Mouse (Mus musculus) brain, embryonic 18.5 days (tissue): Measurements from ENCODE around the gene Smarcc2.

Source experiments
- DNase-seq: peaks from one replicate; pipeline ENCODE4 v3.0.0-alpha.2; 2012; ENCODE audit warnings: low read depth, low spot score

The Smarcc2 gene

DNA sequence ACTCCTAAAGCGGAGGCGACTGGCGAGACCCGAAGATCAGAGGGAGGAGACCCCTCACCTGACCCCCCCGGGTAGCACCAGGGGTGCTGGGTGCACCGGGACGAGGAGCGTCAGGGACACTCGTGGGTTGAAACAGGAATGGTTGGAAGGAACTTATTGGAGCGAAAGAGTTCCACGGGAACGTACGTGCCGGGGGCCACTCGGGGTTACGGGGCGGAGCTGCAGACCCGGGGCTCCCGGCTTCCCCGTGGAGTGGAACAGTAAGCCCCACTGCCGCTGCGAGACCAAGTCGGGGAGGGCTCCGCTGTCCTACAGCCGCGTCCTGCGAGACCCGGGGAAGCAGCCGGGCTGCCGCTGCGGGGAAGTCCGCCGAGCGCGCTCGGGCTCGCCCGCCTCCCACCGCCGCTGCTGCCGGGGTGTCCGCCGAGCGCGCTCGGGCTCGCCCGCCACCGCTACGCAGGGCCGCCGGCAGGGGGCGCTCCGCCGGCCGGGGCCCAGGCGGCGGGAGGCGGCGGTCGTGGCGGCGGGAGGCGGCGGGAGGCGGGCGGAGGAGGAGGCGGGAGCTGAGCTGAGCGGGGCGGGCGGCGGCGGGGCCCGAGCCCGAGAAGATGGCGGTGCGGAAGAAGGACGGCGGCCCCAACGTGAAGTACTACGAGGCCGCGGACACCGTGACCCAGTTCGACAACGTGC, at the start of gene Smarcc2:
TSS of gene Smarcc2 (plus strand) at position 530 of the 690 bp plus-strand sequence.
- DNase-seq: peak; percentile 55

DNA sequence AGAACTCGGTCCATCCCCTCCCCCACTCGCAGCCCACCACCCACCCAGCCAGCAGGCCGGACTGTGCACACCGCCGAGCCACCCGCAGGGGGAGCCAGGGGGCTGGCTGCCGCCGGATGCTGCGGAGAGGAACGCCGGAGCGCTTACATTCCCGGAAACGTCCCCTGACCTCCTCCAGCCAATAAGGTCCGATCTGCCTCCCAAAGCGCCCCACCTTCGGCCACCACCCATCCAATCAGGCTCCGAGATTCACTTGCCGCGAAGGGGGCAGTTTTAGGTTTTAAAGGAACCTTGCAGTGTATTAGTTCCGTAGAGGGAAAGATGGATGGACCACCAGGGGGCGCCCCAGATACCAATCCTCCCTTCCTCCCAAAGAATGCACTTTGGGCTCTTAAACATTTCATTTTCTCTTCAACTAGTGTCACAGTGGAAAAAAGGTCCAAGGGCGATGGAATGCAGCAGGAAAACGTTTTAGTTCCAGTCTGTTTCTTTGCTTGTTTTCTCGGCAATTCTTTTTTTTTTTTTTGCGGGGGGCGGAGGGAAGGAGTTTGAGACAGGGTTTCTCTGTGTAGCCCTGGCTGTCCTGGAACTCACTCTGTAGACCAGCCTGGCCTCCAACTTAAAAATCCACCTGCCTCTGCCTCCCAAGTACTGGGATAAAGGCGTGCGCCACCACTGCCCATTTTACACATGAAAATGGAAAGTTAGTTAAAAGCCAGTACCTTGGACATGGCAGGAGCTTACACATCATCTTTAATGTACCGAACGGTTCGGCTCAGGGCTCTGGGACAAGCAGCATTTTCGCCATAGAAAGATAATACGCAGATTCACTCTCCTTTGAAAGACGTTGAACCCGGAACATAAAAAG, 49.1 kb upstream of the Smarcc2 start:
- DNase-seq: peak; percentile 97

DNA sequence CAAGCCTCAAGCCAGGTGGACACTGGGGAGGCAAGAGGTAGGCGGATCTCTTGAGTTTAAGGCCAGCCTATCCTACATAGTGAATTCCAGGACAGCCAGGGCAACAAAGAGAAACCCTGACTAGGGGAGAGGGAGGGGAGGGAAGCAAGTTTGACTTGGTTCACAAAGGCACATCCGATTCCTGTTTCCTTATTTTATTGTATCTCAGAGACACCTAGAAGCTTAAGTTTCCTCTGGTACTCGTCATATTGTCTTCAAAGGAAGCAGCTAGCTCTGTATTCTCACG, 48.5 kb upstream of the Smarcc2 start:
- no peak for DNase-seq

DNA sequence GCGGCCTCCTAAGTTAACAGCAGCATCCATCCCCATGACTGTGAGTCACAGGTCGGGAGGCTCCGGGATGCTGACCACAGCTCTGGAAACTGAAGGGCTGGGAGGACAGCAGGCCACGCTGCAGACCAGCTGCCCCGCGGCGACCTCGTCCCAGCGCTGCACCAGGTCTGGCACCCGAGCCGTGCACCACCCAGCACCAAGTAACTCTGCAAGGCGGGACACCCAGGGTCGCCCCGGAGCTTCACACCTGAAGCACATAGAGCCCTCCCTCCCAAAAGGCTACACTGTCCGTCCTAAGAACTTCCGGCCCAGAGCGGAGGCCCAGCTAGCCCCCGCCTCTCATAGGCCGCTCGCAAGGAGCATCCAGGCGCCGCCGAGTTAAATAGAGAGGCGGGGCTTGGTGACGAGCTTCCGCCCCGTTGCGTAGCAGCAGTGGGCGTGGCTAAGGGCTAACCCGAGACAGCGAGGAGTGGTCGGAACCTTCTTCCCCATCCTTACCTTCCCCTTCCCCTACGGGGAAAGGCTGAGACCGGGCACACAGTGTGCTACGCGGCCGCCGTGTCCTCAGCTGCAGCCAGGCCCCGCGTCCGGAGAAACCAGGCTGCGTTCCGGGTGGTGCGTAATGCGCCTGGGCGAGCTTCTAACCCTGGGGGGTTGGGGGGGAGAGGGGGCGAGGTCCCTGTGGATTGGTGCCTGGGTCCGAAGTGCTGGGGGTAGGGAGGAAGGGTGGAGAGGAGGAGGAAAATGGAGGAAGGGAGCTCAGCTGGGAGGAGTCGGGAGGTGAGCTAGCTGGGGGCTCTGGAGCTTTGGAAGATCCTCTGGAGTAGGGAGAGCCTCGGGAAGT, 47.6 kb upstream of the Smarcc2 start, which contains the start of the genes Nabp2 and Rnf41:
TSS of gene Nabp2 (minus strand) at position 282 of the 844 bp plus-strand sequence.
TSS of gene Rnf41 (plus strand) at position 447 of the 844 bp plus-strand sequence.
- DNase-seq: peak; percentile 90

DNA sequence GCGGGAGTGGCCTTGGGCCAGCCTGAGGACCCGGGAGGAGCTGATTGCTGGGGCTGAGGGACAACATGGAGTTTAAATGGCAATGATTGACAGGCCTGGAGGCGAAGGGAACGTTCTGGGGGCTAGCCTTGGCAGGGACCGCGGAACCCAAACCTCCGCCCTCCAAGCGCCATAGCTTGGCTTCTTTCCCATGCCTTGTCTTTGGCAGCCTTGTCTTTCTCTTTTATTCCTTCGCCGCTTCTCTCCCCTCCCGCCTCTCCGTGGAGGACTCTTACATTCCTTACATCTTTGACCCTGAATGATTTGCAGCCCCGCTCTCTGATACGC, 47.0 kb upstream of the Smarcc2 start:
- DNase-seq: no peak

DNA sequence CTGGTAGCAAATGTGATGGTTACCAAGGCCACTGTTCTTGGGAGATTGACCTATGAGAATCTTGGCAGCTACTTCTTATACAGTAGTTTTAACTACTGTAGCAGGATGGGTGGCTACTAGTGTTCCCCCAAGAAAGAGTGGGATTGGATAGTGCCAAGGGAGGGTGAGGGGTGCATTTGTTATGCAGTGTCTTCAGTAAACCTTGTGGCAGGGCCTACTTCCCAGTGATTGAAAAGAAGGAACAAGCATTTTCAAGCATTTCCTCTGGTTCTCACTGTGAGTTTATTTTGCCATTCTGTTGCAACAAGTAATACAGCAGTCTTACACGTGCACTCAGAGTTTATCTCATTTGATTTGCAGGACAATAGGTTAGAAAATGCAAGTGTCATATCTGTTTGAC, 46.5 kb upstream of the Smarcc2 start:
- DNase-seq: no peak

DNA sequence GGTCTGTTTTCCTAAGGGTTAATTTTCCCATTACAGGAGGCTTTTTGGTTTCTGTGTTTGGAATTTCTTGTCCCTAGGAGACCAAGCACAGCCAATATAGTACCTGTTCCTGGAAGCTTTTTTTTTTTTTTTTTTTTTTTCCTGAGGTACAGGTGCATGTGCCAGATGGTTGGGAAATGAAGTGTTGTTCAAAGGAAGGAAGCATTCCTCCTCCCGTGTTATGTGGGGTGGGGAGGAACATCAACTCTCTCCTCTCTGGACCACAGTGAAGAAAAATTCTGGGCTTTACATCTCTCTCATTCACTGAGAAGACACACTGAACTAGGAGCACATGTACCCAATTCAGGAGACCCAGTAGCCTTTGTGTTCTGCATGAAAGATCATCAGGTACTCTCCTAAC, 46.0 kb upstream of the Smarcc2 start:
- DNase-seq: no peak

DNA sequence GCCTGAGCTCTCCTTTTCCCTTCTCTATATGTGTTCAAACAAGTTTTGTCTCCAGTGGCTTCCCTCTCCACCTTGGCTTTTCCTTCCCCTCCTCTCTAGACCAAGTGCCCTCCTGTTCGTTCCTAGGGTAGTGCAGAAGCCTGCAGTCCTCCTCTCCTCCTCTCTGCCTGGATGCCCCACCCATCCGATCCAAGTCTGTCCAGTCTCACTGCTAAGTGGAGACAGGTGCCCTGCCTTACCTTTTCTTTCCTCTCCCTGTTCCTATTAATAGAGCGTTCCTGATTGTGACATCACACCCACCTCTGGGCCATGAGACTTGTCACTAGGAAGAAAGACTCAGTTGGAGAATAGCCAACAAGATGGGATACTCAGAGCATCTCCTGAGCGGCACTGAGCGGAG, 44.2 kb upstream of the Smarcc2 start:
- DNase-seq: no peak

DNA sequence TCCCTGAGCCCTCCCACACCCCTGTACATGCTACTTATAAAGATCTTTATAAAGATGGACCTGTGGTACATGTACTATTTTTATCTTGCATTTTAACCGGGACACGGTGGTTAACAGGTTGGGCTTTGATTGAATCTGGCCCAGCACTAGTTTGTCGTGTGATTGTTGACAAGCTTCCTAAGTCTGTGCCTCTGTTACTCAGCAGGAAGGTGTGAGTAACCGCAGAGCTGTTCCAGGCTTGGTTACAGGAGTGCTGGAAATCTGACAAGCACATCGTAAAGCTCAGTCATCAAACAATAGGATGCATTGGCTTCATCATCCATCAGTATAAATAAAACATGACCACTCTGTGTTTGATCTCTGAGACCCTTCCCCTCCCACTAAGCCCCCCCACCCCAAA, 36.6 kb upstream of the Smarcc2 start:
- no peak for DNase-seq

DNA sequence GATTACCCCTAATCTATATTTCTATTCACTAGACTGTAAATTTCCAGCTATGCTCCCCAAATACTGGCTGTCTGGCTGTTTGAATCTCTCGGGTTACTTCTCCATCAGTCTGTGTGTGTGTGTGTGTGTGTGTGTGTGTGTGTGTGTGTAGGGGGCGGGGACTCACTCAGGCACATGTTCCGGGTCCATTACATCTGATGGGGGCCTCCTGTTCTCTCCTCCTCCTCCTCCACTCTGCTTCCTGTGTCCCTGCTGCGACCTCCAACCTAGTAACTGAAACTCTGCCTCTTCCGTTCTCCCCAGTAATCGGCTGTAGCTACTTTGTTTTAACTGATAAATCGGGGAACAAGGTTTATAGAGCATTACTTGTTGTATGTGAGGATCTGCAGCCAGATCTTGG, 34.4 kb upstream of the Smarcc2 start:
- no peak for DNase-seq

DNA sequence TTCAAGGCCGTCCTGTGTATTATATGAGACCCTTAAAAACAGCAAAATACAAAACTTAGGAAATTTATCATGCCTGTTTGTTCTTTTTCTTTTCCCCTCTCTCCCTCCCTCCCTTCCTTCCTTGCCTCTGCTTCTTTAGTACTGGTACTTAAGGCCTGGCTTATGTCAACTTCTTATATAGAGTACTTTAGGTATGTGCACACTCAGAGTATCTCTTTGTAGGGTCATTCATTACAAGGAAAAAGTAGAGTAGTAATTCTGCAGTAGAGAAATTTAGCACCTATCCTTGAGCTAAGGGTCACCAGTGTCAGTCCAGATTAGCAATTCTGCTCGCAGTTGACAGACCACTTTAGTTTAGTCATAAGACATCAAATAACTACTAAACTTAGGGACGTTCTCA, 33.8 kb upstream of the Smarcc2 start:
- DNase-seq: no peak

DNA sequence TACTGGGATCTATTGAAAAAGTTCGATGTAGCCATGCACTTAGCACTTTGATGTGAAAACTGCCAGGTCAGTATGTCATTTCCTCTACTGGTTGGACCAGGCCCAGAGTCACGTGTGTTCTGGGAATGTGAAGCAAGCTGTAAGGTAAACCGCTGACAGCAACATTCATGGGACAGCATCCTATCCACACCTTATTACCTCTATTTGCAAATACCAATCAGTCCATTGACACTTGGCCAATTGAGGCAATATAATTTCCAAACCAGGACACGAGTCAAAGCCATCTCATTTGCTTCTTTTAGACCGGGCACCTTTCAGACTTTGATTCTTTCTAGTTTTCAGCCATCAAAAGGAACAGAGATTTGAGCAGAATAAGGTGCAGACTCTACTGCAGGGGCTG, 30.0 kb upstream of the Smarcc2 start:
- no peak for DNase-seq

DNA sequence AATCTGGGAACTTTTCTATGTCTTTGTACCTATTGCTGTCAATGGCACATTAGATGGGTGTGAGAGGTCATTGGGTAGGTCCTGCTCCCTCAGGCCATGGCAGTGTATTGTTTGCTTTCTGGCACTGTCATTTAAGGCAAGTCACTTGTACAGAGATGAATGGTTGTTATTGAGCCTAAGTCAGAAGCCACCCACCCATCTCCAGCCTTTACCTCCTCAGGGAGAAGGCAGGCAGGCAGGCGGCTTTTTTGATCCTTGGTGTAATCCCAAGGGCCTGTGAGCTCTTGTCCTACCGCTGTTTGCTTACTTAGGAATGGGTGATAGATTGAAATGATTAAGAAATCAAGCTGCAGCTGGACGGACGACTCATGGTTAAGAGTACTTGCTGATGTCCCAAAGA, 29.6 kb upstream of the Smarcc2 start:
- no peak for DNase-seq

DNA sequence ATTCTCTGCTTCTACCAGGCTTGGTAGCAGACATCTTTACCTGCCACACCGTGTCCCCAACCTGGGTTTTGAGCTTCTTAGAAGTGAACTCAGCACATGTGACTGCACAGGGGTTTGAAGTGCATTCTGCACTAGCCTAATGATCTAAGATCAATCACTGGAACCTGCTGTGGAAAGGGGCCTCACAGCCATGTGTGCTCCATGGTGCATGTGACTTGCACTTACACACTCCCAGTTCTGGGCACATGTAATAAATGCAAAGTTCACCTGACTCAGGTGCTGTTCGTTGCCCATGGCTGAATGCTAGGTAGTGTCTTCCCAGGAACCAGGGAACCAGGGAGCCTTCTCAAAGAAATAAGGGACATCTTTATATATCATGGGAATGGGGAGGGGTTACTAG, 25.6 kb upstream of the Smarcc2 start:
- no peak for DNase-seq

DNA sequence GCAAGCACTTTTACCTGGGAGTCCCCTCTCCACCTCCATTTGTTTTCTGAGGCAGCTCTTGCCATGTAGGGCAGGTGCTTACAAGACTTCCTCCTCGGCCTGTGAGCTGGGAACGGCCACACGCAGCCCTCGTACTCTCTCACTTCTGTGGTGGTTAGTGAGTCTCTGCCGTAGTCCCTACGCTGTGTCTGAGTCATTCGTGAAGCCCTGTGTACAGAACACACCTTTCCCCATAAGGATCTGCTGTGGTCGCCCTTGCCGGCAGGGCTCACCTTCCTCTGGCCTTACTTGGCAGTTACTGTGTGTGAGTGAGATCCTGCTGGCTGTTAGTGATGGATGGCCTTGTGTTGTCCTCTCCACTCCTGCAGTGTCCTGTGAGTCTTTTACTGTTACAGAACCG, 24.4 kb upstream of the Smarcc2 start:
- DNase-seq: no peak

DNA sequence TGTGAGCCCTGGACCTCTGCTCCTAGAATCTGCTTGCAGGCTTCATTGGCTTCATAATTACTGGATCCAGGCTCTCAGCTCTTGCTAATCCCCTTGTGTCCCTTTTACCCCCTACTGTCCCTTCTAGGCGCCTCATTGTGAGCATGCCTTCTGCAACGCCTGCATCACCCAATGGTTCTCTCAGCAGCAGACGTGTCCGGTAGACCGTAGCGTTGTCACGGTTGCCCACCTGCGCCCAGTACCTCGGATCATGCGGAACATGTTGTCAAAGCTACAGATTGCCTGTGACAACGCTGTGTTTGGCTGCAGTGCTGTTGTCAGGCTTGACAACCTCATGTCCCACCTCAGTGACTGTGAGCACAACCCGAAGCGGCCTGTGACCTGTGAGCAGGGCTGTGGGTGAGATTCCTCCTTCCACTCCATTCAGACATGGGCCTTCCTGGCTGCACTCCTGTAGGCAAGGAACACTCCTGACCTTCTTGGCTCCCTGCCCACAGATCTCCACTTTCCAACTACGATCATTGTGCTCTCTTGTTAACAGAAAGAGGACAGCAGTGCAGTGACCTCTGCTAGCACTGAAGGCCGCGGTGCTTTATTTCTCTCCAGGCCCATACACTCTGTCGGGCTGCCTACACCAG, 23.7 kb upstream of the Smarcc2 start:
- no peak for DNase-seq

DNA sequence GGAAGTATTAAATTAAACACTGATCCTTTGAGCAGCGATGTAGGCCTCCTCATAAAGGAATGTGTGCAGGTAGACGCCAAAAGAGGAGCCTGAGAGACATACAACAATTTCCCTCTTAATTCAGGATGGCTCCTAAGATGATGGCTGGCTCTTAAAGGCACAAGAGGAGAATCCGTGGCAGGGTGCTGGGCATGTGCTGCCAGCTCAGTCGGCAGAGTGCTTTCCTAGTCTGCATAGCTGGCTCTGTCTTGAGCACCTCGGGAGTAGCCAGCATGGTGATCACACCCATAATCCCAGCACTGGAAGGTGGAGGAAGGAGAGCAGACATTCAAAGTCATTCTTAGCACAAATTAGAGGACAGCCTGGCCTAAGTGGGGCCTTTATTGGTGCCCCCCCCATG, 23.2 kb upstream of the Smarcc2 start:
- no peak for DNase-seq

DNA sequence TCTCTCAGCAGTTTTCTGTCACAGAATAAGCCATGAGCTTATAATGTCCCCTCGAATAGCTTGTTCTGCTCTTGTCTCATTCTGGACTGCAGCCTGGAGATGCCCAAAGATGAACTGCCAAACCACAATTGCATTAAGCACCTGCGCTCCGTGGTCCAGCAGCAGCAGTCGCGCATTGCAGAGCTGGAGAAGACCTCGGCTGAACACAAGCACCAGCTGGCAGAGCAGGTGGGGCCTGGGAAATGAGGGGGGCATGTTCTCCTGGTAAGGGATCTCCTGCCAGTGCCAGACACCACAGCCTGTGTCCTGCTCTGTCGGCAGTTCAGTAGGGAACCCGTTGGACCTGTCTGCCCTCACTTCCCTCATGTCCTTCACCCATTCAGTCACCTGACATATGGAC, 22.7 kb upstream of the Smarcc2 start:
- DNase-seq: no peak

DNA sequence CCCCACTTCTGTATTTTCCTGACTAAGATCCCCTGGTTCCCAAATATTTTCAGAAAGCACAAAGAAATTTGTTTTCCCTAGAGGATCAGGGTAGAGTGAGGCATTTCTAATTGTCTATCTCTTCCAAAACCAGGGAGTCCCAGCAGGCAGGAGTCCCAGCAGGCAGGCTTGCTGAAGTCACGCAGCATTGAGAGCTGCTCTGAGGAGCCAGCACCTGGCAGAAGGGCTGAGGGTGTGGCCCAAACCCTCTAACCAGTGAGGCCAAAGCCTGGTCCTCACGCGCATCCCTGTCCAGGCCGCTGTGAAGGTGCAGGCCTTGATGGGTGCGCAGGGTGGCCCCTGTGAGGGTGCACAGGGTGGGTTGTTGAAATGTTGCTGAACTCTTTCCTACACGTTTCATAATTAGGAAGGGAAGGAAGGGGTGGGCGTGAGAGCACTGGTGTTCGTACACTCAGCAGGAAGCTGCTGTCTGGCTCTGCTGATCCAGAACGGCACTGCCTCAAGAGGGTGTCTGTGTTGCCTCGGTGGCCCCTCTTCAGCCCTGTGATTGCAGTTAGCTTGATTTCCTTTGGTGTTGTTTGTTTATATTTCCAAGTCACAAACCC, 20.3 kb upstream of the Smarcc2 start:
- no peak for DNase-seq

DNA sequence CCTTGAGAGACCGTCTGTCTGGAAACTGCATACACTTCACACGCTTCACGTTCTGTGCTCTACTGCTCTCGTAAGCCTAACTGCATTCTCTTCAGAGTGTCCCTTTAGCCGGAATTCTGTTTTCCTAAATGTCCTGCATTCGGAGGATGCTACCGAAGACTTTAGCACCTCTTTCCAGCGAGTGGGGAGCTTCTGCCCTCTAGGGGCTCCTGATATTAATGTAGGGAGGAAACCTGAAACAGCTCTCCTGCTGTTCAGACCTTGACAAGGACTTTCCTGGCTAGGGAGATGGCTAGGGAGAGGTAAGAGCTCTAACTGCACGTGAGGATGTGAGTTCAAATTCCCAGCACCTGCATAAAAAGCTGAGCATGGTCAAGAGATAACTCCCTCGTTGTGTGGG, 18.6 kb upstream of the Smarcc2 start:
- no peak for DNase-seq

DNA sequence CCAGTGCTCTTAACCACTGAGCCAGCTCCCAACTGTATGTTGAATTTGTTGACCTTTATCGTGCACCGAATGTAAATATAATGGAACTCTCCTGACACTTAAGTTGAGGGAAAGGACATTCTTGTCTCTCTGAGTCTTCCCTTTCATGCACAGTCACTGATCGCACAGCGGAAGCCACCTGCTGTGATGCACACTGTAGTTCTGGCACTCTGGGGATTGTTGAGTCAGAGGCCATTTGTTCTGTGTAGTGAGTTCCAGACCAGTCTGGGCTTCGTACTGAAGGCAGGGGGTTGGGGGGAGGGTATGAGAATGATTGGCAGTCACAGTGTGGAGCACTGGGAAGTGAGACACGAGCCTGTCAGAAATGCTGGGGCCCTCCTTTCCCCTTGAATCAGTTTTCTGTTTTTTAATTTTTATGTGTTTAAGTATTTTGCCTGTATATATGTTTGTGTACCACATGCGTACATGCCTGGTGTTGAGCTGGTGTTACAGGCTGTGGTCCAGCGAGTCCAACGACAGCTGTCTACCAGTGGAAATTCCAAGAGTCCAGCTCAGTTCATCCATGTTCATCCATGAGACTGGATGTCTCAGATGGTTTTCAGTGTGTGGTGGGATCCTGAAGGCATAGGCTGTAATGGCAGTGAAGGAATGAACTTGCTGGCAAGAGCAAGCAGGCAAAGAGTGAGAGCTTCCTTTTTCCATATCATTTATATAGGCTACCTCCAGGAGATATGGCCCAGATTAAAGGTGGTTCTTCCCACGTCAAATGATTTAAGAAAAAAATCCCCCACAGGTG, 17.5 kb upstream of the Smarcc2 start:
- no peak for DNase-seq
